Mouse (Mus musculus) kidney, embryonic 14.5 days (tissue): ENCODE measurements around the gene Alg14. TPM values are rescaled to one million over a fixed set of nuclear protein-coding genes. Genes with fewer than 3 reads are reported as not detected.

Source experiments
- ATAC-seq: fragments of 200-750 bp; cut with Nextera tagmentation; 2 replicates; pipeline ENCODE4 v1.8.0; 2017; ENCODE audit warnings: moderate number of reproducible peaks, mild to moderate bottlenecking, moderate TSS enrichment, moderate library complexity; ENCODE audit not compliant: low FRiP score, low TSS enrichment
- H3K27ac ChIP-seq: fragments of 300-500 bp; sonication (generic); 2 replicates; pipeline ENCODE4 v1.5.1; 2014; ENCODE audit warnings: low read depth, mild to moderate bottlenecking, low read length, moderate library complexity, mixed read lengths
- H3K27me3 ChIP-seq: fragments of 300-500 bp; sonication (generic); 2 replicates; pipeline ENCODE4 v1.6.1; 2014; ENCODE audit warnings: mild to moderate bottlenecking, low read length; ENCODE audit not compliant: control insufficient read depth, insufficient read depth
- H3K36me3 ChIP-seq: fragments of 300-500 bp; sonication (generic); 2 replicates; pipeline ENCODE4 v1.6.1; 2014; ENCODE audit warnings: low read length, mixed read lengths; ENCODE audit not compliant: control insufficient read depth, insufficient read depth
- H3K4me1 ChIP-seq: fragments of 300-500 bp; sonication (generic); 2 replicates; pipeline ENCODE4 v1.6.1; 2014; ENCODE audit warnings: low read length, mixed read lengths; ENCODE audit not compliant: control insufficient read depth, insufficient read depth
- H3K4me2 ChIP-seq: fragments of 300-500 bp; sonication (generic); replicated peaks from 2 replicates; pipeline ENCODE4 v1.6.1; 2014; ENCODE audit warnings: low read depth, mild to moderate bottlenecking, low read length
- H3K4me3 ChIP-seq: fragments of 300-500 bp; sonication (generic); 2 replicates; pipeline ENCODE4 v1.5.1; 2014; ENCODE audit warnings: mild to moderate bottlenecking, low read length
- H3K9ac ChIP-seq: fragments of 300-500 bp; sonication (generic); 2 replicates; pipeline ENCODE4 v1.6.1; 2014; ENCODE audit warnings: low read depth, mild to moderate bottlenecking, low read length, moderate library complexity
- H3K9me3 ChIP-seq: fragments of 300-500 bp; sonication (generic); 2 replicates; pipeline ENCODE4 v1.6.1; 2016; ENCODE audit warnings: low read length; ENCODE audit not compliant: control insufficient read depth
- WGBS: fragments of 180-500 bp; shearing (Covaris S2); extraction: QIAGEN DNeasy Blood & Tissue Kit; methylation state at CpG from one replicate; pipeline ENCODE4 v1.1.7; 2014; 5-methylcytosine and 5-hydroxymethylcytosine counted together
- polyA plus RNA-seq: library from polyadenylated mRNA; unstranded; fragments of >200 nt; fragmentation: Nextera tagmentation; extraction: Ambion mirVana; gene quantifications from 2 replicates; pipeline ENCODE4 v1.2.1, GENCODE M21; 2014

The Alg14 gene
- polyA plus RNA-seq, 1 experiment from 2014 or later: 41.3 TPM

DNA sequence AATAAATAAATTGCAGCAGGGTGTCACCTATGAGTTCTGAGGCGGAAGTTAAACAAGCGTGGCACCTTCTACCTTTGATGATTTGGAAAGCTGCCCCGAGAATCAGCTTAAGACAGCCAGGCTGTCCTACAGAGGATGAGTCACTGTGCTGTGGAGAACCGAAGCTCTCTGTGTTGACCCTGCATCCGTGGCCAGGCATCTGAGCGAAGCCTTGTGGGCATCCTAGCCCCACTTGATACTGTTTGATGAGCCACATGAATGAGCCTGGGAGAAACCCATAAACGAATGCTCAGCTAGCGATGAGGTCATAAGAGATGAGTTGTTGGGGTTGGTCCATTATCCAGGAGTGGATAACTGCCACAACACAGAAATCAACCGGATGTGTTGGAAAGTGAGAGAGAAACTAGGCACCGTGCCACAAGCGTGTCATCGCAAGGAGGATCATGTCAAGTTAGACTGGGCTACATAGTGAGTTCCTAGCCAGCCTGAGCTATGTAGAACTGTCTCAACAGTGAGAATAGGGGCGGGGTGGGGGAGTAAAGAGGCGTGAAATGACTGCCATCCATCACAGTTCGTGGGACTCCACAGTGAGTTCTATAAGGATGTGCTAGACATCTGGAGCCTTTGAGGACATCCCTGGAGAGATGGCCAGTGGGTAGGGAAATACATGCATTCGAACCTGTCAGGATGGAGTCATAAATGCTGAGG, 104.2 kb downstream of the Alg14 start:
- WGBS: 42% methylated on average over 16 of the region's 16 CpGs

DNA sequence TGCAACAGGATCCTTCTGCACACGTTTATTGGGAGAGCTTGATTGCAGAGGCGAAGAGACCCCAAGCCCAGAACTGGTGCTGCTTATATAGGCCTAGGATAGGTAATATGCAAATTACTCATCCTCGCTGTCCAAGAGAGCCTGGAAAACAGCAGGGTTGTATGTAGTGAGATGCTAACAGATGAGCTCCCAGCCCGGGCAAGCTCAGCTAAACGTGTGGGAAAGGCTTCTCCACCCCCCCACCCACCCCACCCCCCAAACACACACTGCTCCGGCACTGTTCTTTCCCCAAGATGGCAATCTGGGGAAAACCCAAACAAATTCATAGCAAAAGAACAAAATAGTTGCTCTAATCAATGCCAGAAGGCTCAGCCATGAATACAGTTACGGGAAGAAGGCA, 105.0 kb downstream of the Alg14 start:
- H3K4me1 ChIP-seq: peaks cover 5% of the 10 kb centered on the region; the same call in 1 of the 2 replicates
- no peak overlapping the region for H3K27ac ChIP-seq
- 61% methylated on average over 7 of the region's 7 CpGs for WGBS
- no peak overlapping the region for H3K9ac ChIP-seq
- no peak for ATAC-seq
- no peaks in the 10 kb centered on the region for H3K36me3 ChIP-seq
- H3K4me3 ChIP-seq: no peak overlapping the region
- no peaks in the 10 kb centered on the region for H3K27me3 ChIP-seq
- no peak overlapping the region for H3K4me2 ChIP-seq
- no peaks in the 10 kb centered on the region for H3K9me3 ChIP-seq

More for the DNA sequence above, 104.2 kb downstream of the Alg14 start:
- Histone ChIP-seq H3K36me3 (no peaks in the 10 kb centered on the region), H3K4me3 (no peak overlapping the region), H3K4me2 (no peak overlapping the region), H3K4me1 (peaks cover 8% of the 10 kb centered on the region), H3K9me3 (no peaks in the 10 kb centered on the region), H3K9ac (no peak overlapping the region), H3K27me3 (no peaks in the 10 kb centered on the region), H3K27ac (no peak overlapping the region)
- ATAC-seq: peak; percentile 56

GRCm38 (mm10) chr3:121397007-121397406, 105.4 kb downstream of the Alg14 start:
- WGBS: 73% methylated on average over 6 of the region's 6 CpGs
- Histone ChIP-seq H3K9me3 (no peaks in the 10 kb centered on the region), H3K36me3 (no peaks in the 10 kb centered on the region), H3K27ac (no peak overlapping the region), H3K4me3 (no peak overlapping the region), H3K27me3 (no peaks in the 10 kb centered on the region), H3K4me1 (peaks cover 5% of the 10 kb centered on the region; the same call in 1 of the 2 replicates), H3K9ac (no peak overlapping the region), H3K4me2 (no peak overlapping the region)
- ATAC-seq: no peak

GRCm38 (mm10) chr3:121401384-121401783, 109.8 kb downstream of the Alg14 start:
- no peak overlapping the region for H3K9ac ChIP-seq
- no peak overlapping the region for H3K4me3 ChIP-seq
- ATAC-seq: no peak
- H3K4me2 ChIP-seq: no peak overlapping the region
- H3K9me3 ChIP-seq: no peaks in the 10 kb centered on the region
- 79% methylated on average over 4 of the region's 4 CpGs for WGBS
- no peaks in the 10 kb centered on the region for H3K27me3 ChIP-seq
- no peaks in the 10 kb centered on the region for H3K4me1 ChIP-seq
- H3K27ac ChIP-seq: no peak overlapping the region
- H3K36me3 ChIP-seq: no peaks in the 10 kb centered on the region

GRCm38 (mm10) chr3:121402096-121402495, 110.5 kb downstream of the Alg14 start:
- Histone ChIP-seq H3K4me3 (no peak overlapping the region), H3K27ac (no peak overlapping the region), H3K27me3 (no peaks in the 10 kb centered on the region), H3K9me3 (no peaks in the 10 kb centered on the region), H3K4me2 (no peak overlapping the region), H3K36me3 (no peaks in the 10 kb centered on the region), H3K9ac (no peak overlapping the region), H3K4me1 (no peaks in the 10 kb centered on the region)
- no peak for ATAC-seq
- 87% methylated on average over 6 of the region's 6 CpGs for whole genome bisulfite sequencing

DNA sequence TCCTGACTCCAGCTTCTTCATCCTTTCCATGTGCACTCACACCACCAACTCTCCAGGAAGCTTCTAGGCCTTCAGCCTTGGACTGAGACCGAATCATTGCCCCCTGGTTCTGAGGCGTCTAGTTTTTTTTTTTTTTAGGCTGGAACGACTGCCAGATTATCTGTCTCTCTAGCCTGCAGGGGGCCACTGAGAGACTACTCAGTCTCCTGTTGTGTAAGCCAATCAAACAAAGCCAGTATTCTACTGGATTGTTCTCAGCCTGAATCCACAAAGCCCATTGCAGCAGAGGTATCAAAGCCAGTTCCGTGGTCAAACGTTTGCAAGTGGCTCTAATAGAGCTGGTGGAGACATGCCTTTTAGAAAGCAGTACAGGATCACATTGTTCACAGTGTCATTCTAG, 111.9 kb downstream of the Alg14 start:
- no peaks in the 10 kb centered on the region for H3K36me3 ChIP-seq
- no peak overlapping the region for H3K9ac ChIP-seq
- no peak overlapping the region for H3K4me2 ChIP-seq
- WGBS: 54% methylated on average over 5 of the region's 5 CpGs
- no peak overlapping the region for H3K4me3 ChIP-seq
- no peaks in the 10 kb centered on the region for H3K9me3 ChIP-seq
- no peaks in the 10 kb centered on the region for H3K27me3 ChIP-seq
- no peaks in the 10 kb centered on the region for H3K4me1 ChIP-seq
- H3K27ac ChIP-seq: no peak overlapping the region
- ATAC-seq: no peak

GRCm38 (mm10) chr3:121405101-121405500, 113.5 kb downstream of the Alg14 start:
- Histone ChIP-seq H3K4me1 (no peaks in the 10 kb centered on the region), H3K9me3 (no peaks in the 10 kb centered on the region), H3K9ac (no peak overlapping the region), H3K27me3 (no peaks in the 10 kb centered on the region), H3K4me3 (no peak overlapping the region), H3K4me2 (no peak overlapping the region), H3K27ac (no peak overlapping the region), H3K36me3 (no peaks in the 10 kb centered on the region)
- 90% methylated on average over 5 of the region's 5 CpGs for WGBS
- no peak for ATAC-seq

GRCm38 (mm10) chr3:121407417-121407816, 115.8 kb downstream of the Alg14 start:
- Histone ChIP-seq H3K27me3 (no peaks in the 10 kb centered on the region), H3K27ac (no peak overlapping the region), H3K4me1 (no peaks in the 10 kb centered on the region), H3K4me3 (no peak overlapping the region), H3K4me2 (no peak overlapping the region), H3K9me3 (no peaks in the 10 kb centered on the region), H3K9ac (no peak overlapping the region), H3K36me3 (no peaks in the 10 kb centered on the region)
- ATAC-seq: no peak
- 82% methylated on average over 9 of the region's 9 CpGs for WGBS

GRCm38 (mm10) chr3:121408386-121408785, 116.8 kb downstream of the Alg14 start:
- no peak overlapping the region for H3K4me3 ChIP-seq
- H3K4me2 ChIP-seq: no peak overlapping the region
- no peaks in the 10 kb centered on the region for H3K4me1 ChIP-seq
- WGBS: 79% methylated on average over 3 of the region's 3 CpGs
- no peaks in the 10 kb centered on the region for H3K9me3 ChIP-seq
- no peaks in the 10 kb centered on the region for H3K36me3 ChIP-seq
- H3K9ac ChIP-seq: no peak overlapping the region
- H3K27ac ChIP-seq: no peak overlapping the region
- ATAC-seq: no peak
- H3K27me3 ChIP-seq: no peaks in the 10 kb centered on the region
